Mouse (Mus musculus): ENCODE results near the gene Ppp1r10.

DNA sequence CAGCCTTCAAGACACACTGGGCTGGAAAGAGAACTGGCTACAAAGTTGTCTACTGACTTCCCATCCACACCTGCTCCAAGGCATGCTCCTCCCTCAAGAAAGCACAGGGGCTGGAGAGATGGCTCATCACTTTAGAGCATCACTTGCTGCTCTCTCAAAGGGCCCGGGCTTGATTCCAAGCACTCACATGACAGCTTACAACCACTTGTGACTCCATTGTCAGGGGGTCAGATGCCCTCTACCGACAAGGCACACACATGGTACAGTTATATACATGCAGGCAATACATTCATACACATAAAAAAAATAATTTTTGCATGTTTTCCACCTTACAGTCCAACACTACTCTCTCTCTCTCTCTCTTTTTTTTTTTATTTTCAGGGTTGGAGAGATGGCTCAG lies 51.4 kb downstream of the Ppp1r10 start:
- TF ChIP-seq CTCF (IDR thresholded peaks at IDR 0.05; ENCODE audit: low read depth) = no peak
- TF ChIP-seq EP300 (IDR thresholded peaks at IDR 0.05; ENCODE audit: low read depth) = no peak

Measured in heart, postnatal 0 days (tissue).